Comparison of ENCODE assay signal across 9 mouse cellular contexts in the genomic region with DNA sequence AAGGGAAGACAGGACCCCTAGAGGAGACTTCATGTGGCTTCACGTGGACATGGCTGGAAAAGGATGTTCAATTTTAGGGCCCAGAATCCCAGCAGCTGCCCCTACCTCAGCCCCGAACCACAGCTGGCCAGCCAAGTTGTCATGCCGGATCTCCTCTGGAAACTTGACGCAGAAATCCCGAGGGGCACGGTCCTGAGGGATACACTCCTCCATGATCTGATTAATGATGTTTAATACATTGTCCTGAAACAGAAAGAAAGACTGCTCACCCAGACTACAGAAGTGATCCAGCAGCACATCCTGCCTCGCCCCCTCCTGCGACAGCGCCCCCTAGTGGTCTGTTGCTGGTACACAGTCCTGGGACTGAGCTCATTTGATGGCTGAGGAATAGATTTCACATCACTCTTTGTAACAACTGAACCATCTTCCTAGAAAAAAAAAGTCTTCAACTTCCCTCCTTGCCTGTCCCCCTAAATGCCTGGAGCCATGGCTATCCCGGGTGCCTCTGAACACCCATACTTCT. TPM values are rescaled to one million over a fixed set of nuclear protein-coding genes. Genes with fewer than 3 reads are reported as not detected.
A peak's percentile ranks its signal among the peaks of the same experiment; 100 is the strongest.
DNase-seq lines count a peak whose midpoint lies in the region.
"Had no signal": no experiment of that assay in that cellular context is flagged by ENCODE, and none has a peak within 500 bp of the region (broad histone marks: within the 10 kb centered on the region; RNA-seq: fewer than 3 reads in every experiment).

No protein-coding gene starts in this region.

- H3K27me3 ChIP-seq in megakaryocyte, embryonic 14.5 days (replicated peaks): peaks cover 2% of the 10 kb centered on the region
- H3K27me3 ChIP-seq: limb, embryonic 15.5 days had no signal

- intact Hi-C loops in heart, postnatal 25 days (cut with DNase I): no loop called here

- H3K36me3 ChIP-seq in megakaryocyte, embryonic 14.5 days (replicated peaks; ENCODE audit: low read length): no peaks in the 10 kb centered on the region
- H3K36me3 ChIP-seq: limb, embryonic 15.5 days had no signal

- peak overlapping the region; percentile 19 for H3K4me3 ChIP-seq in megakaryocyte, embryonic 14.5 days (replicated peaks)
- H3K4me3 ChIP-seq: limb, embryonic 15.5 days had no signal

- peak; percentile 31 to 65 for DNase-seq in heart, adult 18-20 months
- no peak for DNase-seq in heart, postnatal 25 days (ENCODE audit: low spot score)
- peak; percentile 47 for DNase-seq in 3T3-L1 (ENCODE audit: low read depth, low spot score)
- DNase-seq in MN1 (ENCODE audit: low spot score): peak; percentile 25
- DNase-seq in forelimb bud, embryonic 11.5 days (ENCODE audit: low read depth, low spot score): peak; percentile 12
- peak; percentile 89 for DNase-seq in thymus, postnatal 14 days
- DNase-seq in ovary, postnatal 36 days (ENCODE audit: low spot score): no peak

- peaks cover 84% of the 10 kb centered on the region for H3K4me1 ChIP-seq in megakaryocyte, embryonic 14.5 days

- no peaks in the 10 kb centered on the region for H3K9me3 ChIP-seq in megakaryocyte, embryonic 14.5 days
- H3K9me3 ChIP-seq: limb, embryonic 15.5 days had no signal

RNA-seq across cellular contexts. Expression of a gene that starts 48.4 kb away (rescaled TPM):
- 10 to 100 TPM; 68.7 to 77.8 TPM for total RNA-seq in heart, adult 18-20 months (2021)
- 10 to 100 TPM; 72.6 to 89.1 TPM for total RNA-seq in heart, postnatal 25 days (2021)
- polyA plus RNA-seq in megakaryocyte, embryonic 14.5 days (2012; ENCODE audit: insufficient read depth, low replicate concordance): 12.3 and 31.0 TPM in 2 replicates

RNA-seq across cellular contexts. Expression of a gene that starts 52.3 kb away (rescaled TPM):
- under 1 TPM; 0.42 to 0.59 TPM for total RNA-seq in heart, adult 18-20 months (2021)
- under 1 TPM; 0.36 to 0.60 TPM for total RNA-seq in heart, postnatal 25 days (2021)
- 0.37 and 4.0 TPM in 2 replicates for polyA plus RNA-seq in megakaryocyte, embryonic 14.5 days (2012; ENCODE audit: insufficient read depth, low replicate concordance)

RNA-seq across cellular contexts. Expression of a gene that starts 52.4 kb away (rescaled TPM):
- total RNA-seq in heart, adult 18-20 months (2021): not detected
- not detected for total RNA-seq in heart, postnatal 25 days (2021)
- polyA plus RNA-seq in megakaryocyte, embryonic 14.5 days (2012; ENCODE audit: insufficient read depth, low replicate concordance): 0.15 TPM in 1 of 2 replicates, not detected in the other
- polyA plus RNA-seq: limb, embryonic 15.5 days had no signal

Comparison
In these comparisons a context has a peak if more than half of its experiments do, and no peak if none do; other contexts are left out.
1. DNase-seq: peak in heart, adult 18-20 months (2 of 2), 3T3-L1 (single experiment), MN1 (single experiment), forelimb bud, embryonic 11.5 days (single experiment) and thymus, postnatal 14 days (single experiment); none in heart, postnatal 25 days (single experiment) and ovary, postnatal 36 days (single experiment).